Mouse (Mus musculus) spleen, adult 2 months (tissue): ENCODE results near the gene Abca17.

Experiments
- CTCF ChIP-seq: fragments of 200-500 bp; IDR thresholded peaks from 2 replicates; pipeline ENCODE4 v1.5.1; 2011; ENCODE audit warnings: mild to moderate bottlenecking, inconsistent platforms; ENCODE audit not compliant: insufficient read depth, insufficient read length, insufficient replicate concordance; ENCODE audit errors: extremely low read depth
- POLR2A ChIP-seq: fragments of 200-500 bp; IDR thresholded peaks from 2 replicates; pipeline ENCODE4 v1.6.1; 2011; ENCODE audit warnings: low read depth, low read length, inconsistent platforms

- TF ChIP-seq CTCF (no peak), POLR2A (no peak)
Observed at GRCm38 (mm10) chr17:24364461-24364860, 13.6 kb upstream of the Abca17 start.
